Mouse (Mus musculus): Measurements from ENCODE around the gene Agpat2. TPM values are rescaled to one million over a fixed set of nuclear protein-coding genes. Genes with fewer than 3 reads are reported as not detected.

Agpat2 gene
- total RNA-seq, 1 experiment = 60.4 TPM

DNA sequence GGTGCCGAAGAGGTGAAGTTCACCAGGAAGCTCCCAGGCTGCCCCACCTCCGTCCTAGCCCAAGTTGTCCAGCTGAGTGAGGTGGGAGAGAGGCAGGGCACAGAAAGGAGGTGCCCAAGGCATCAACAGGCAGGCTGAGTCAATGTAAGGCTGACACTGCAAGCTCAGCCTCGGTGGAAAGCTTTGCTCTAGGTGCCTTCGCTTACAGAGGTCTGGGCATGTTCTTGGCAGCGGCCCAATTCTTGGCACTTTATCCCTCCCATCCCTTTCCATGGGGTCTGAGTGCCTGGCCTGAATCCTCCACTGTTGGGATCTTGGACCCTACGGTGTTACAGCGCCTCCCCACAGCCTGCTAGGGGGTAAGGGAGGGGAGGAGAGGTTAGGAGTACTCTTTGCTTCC is 21.5 kb downstream of the Agpat2 start:
- no peaks in the 10 kb centered on the region for H3K36me3 ChIP-seq (ENCODE audit: control insufficient read depth, insufficient read depth, low read length, poor library complexity, severe bottlenecking)
- no peak overlapping the region for H3K4me3 ChIP-seq (ENCODE audit: insufficient read depth in 1 of 2, low read depth in 1 of 2, low read length in 2 of 2, poor library complexity in 1 of 2, severe bottlenecking in 1 of 2)
- TF ChIP-seq ZC3H11A (IDR thresholded peaks at IDR 0.05; ENCODE audit: borderline replicate concordance, low read depth, low read length) (no peak), HCFC1 (IDR thresholded peaks at IDR 0.05; ENCODE audit: borderline replicate concordance, insufficient read depth, low read length) (no peak), CHD2 (IDR thresholded peaks at IDR 0.05; ENCODE audit: low read depth, low read length) (no peak), ZNF384 (IDR thresholded peaks at IDR 0.05; ENCODE audit: low read depth, low read length) (no peak), MAFK (IDR thresholded peaks at IDR 0.05; ENCODE audit: insufficient read depth, low read depth, low read length) (no peak)
- in situ Hi-C loops (cut with MboI; ENCODE audit: low sequenced_read_pairs in 2 of 2, unreplicated experiment in 2 of 2) = no loop called here
- H3K27ac ChIP-seq (ENCODE audit: insufficient read depth, low read depth, low read length, poor library complexity, severe bottlenecking) = no peak overlapping the region
- H3K4me1 ChIP-seq (ENCODE audit: control insufficient read depth in 2 of 2, insufficient read depth in 2 of 2, low read length in 2 of 2, poor library complexity in 1 of 2) = peaks cover 4 to 20% of the 10 kb centered on the region in 2 experiments; a peak in 3 of 4 replicates
- no peak for DNase-seq (ENCODE audit: low read depth, low spot score)
- no peak overlapping the region for H3K9ac ChIP-seq (ENCODE audit: insufficient read depth, low read depth, low read length, poor library complexity, severe bottlenecking)
- H3K9me3 ChIP-seq (ENCODE audit: control insufficient read depth, insufficient read depth, low read depth, low read length) = no peaks in the 10 kb centered on the region

DNA sequence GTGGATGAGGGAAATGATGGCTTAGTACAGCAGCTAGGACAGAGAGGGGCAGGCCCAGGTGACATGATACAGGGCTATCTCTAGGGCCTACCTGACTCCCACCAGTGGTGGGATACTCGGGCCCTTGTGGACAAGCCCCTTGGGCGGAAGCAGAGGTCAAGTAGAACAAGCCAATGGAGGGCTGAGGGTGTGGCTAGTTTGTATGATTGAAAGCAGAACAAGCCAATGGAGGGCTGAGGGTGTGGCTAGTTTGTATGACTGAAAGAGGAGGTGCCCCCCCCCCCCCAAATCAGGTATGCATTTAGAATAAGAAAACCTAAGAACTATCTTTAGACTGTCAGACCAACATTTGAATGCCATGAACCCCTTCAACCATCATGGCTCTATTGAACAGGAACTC is 22.0 kb downstream of the Agpat2 start:
- no peak for DNase-seq (ENCODE audit: low read depth, low spot score)
- peak; percentile 82 for TF ChIP-seq CHD2 (IDR thresholded peaks at IDR 0.05; ENCODE audit: low read depth, low read length)
- TF ChIP-seq MAFK (IDR thresholded peaks at IDR 0.05; ENCODE audit: insufficient read depth, low read depth, low read length) = no peak
- TF ChIP-seq ZNF384 (IDR thresholded peaks at IDR 0.05; ENCODE audit: low read depth, low read length) = no peak
- H3K4me1 ChIP-seq (ENCODE audit: control insufficient read depth in 2 of 2, insufficient read depth in 2 of 2, low read length in 2 of 2, poor library complexity in 1 of 2) = peaks cover 2 to 24% of the 10 kb centered on the region in 2 experiments; a peak in 2 of 4 replicates
- peak overlapping the region; percentile 27; the same call in 1 of the 2 replicates for H3K9ac ChIP-seq (ENCODE audit: insufficient read depth, low read depth, low read length, poor library complexity, severe bottlenecking)
- in situ Hi-C loops (cut with MboI; ENCODE audit: low sequenced_read_pairs in 2 of 2, unreplicated experiment in 2 of 2) = no loop called here
- peak overlapping the region; percentile 22 to 70 for H3K4me3 ChIP-seq (ENCODE audit: insufficient read depth in 1 of 2, low read depth in 1 of 2, low read length in 2 of 2, poor library complexity in 1 of 2, severe bottlenecking in 1 of 2)
- H3K9me3 ChIP-seq (ENCODE audit: control insufficient read depth, insufficient read depth, low read depth, low read length) = no peaks in the 10 kb centered on the region
- H3K36me3 ChIP-seq (ENCODE audit: control insufficient read depth, insufficient read depth, low read length, poor library complexity, severe bottlenecking) = no peaks in the 10 kb centered on the region
- H3K27ac ChIP-seq (ENCODE audit: insufficient read depth, low read depth, low read length, poor library complexity, severe bottlenecking) = no peak overlapping the region

DNA sequence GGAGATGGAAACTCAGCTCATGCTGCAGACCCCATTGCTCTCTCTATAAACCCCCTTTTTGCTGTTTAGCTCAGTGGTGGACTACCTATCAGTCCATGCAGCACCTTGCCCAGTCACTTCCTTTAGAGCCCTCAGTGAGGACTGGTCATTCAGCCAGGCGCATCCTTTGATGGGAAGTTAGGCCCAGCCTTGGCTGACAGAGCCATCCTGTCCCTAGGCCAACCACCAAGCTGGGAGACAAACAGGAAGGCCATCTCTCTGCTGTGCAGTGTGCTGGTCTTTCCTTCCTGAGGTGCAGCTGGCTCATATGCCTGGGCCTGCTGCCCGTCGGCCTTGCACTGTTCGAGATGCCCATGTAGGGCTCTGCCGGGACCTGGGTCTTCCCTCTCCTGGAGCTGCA is 23.5 kb downstream of the Agpat2 start:
- Histone ChIP-seq H3K4me1 (ENCODE audit: control insufficient read depth in 2 of 2, insufficient read depth in 2 of 2, low read length in 2 of 2, poor library complexity in 1 of 2) (peaks cover 2 to 30% of the 10 kb centered on the region in 2 experiments; a peak in 2 of 4 replicates), H3K27ac (ENCODE audit: insufficient read depth, low read depth, low read length, poor library complexity, severe bottlenecking) (no peak overlapping the region), H3K9me3 (ENCODE audit: control insufficient read depth, insufficient read depth, low read depth, low read length) (no peaks in the 10 kb centered on the region), H3K9ac (ENCODE audit: insufficient read depth, low read depth, low read length, poor library complexity, severe bottlenecking) (no peak overlapping the region), H3K4me3 (ENCODE audit: insufficient read depth in 1 of 2, low read depth in 1 of 2, low read length in 2 of 2, poor library complexity in 1 of 2, severe bottlenecking in 1 of 2) (no peak overlapping the region), H3K36me3 (ENCODE audit: control insufficient read depth, insufficient read depth, low read length, poor library complexity, severe bottlenecking) (no peaks in the 10 kb centered on the region)
- in situ Hi-C loops (cut with MboI; ENCODE audit: low sequenced_read_pairs in 2 of 2, unreplicated experiment in 2 of 2) = no loop called here
- TF ChIP-seq HCFC1 (IDR thresholded peaks at IDR 0.05; ENCODE audit: borderline replicate concordance, insufficient read depth, low read length) (no peak), ZNF384 (IDR thresholded peaks at IDR 0.05; ENCODE audit: low read depth, low read length) (no peak), MAFK (IDR thresholded peaks at IDR 0.05; ENCODE audit: insufficient read depth, low read depth, low read length) (no peak), ZC3H11A (IDR thresholded peaks at IDR 0.05; ENCODE audit: borderline replicate concordance, low read depth, low read length) (no peak), CHD2 (IDR thresholded peaks at IDR 0.05; ENCODE audit: low read depth, low read length) (no peak)
- DNase-seq (ENCODE audit: low read depth, low spot score) = no peak

DNA sequence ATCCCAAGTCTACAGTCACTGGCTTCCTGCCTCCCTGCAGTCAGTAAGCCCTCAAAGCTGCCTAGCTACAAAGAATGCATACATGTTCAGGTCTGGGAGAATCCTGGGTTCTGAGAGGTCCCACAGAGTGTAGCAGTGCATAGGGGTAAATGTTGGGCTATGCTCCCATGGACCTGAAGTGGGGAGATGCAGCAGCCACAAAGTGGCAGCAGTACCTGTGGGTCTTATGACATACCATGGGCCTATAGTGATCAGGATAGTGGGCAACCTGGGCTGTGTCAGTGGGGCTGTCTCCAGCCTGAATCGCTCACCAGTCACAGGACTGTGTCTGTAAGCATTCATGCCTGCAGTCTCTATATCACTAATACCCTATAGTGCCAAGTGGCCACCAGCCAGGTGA is 24.5 kb downstream of the Agpat2 start, which contains the start of gene Egfl7:
TSS of gene Egfl7 (plus strand) at position 301 of the 400 bp plus-strand sequence.
- no peak within 1 kb of the TSS for H3K4me3 ChIP-seq (ENCODE audit: insufficient read depth in 1 of 2, low read depth in 1 of 2, low read length in 2 of 2, poor library complexity in 1 of 2, severe bottlenecking in 1 of 2)
- in situ Hi-C loops (cut with MboI; ENCODE audit: low sequenced_read_pairs in 2 of 2, unreplicated experiment in 2 of 2) = no loop called here
- TF ChIP-seq CHD2 (IDR thresholded peaks at IDR 0.05; ENCODE audit: low read depth, low read length) = no peak
- TF ChIP-seq ZNF384 (IDR thresholded peaks at IDR 0.05; ENCODE audit: low read depth, low read length) = no peak
- no peak for TF ChIP-seq HCFC1 (IDR thresholded peaks at IDR 0.05; ENCODE audit: borderline replicate concordance, insufficient read depth, low read length)
- TF ChIP-seq MAFK (IDR thresholded peaks at IDR 0.05; ENCODE audit: insufficient read depth, low read depth, low read length) = no peak
- TF ChIP-seq ZC3H11A (IDR thresholded peaks at IDR 0.05; ENCODE audit: borderline replicate concordance, low read depth, low read length) = no peak
- no peak for DNase-seq (ENCODE audit: low read depth, low spot score)
- H3K27ac ChIP-seq (ENCODE audit: insufficient read depth, low read depth, low read length, poor library complexity, severe bottlenecking) = no peak within 1 kb of the TSS
- no peak within 1 kb of the TSS for H3K9ac ChIP-seq (ENCODE audit: insufficient read depth, low read depth, low read length, poor library complexity, severe bottlenecking)
- peaks cover 2 to 28% of the 10 kb centered on the region in 2 experiments; a peak in 3 of 4 replicates for H3K4me1 ChIP-seq (ENCODE audit: control insufficient read depth in 2 of 2, insufficient read depth in 2 of 2, low read length in 2 of 2, poor library complexity in 1 of 2)
- H3K9me3 ChIP-seq (ENCODE audit: control insufficient read depth, insufficient read depth, low read depth, low read length) = no peaks in the 10 kb centered on the region
- no peaks in the 10 kb centered on the region for H3K36me3 ChIP-seq (ENCODE audit: control insufficient read depth, insufficient read depth, low read length, poor library complexity, severe bottlenecking)

DNA sequence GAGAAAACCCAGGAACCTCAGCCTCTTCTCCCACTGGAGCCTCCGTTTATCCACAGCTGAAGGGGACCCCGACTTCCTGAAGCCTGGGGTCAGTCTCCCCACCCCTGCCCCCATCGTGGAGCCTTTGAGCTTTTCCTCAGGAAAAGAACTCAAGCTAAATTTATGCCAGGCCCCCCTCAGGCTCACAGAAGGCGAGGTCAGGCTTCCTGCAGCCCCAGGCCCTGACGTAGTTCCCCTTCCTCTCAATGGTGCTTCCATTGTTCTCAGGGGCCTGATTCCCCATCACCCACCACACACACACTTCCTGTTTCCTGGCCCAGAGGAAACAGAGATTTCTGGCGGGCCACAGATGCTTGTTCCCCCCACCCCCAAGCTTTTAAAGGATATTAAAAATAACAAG is 25.8 kb downstream of the Agpat2 start:
- no peak for DNase-seq (ENCODE audit: low read depth, low spot score)
- no peaks in the 10 kb centered on the region for H3K9me3 ChIP-seq (ENCODE audit: control insufficient read depth, insufficient read depth, low read depth, low read length)
- peak overlapping the region; percentile 30; the same call in 1 of the 2 replicates for H3K9ac ChIP-seq (ENCODE audit: insufficient read depth, low read depth, low read length, poor library complexity, severe bottlenecking)
- TF ChIP-seq HCFC1 (IDR thresholded peaks at IDR 0.05; ENCODE audit: borderline replicate concordance, insufficient read depth, low read length) (no peak), ZNF384 (IDR thresholded peaks at IDR 0.05; ENCODE audit: low read depth, low read length) (no peak), ZC3H11A (IDR thresholded peaks at IDR 0.05; ENCODE audit: borderline replicate concordance, low read depth, low read length) (no peak), CHD2 (IDR thresholded peaks at IDR 0.05; ENCODE audit: low read depth, low read length) (no peak), MAFK (IDR thresholded peaks at IDR 0.05; ENCODE audit: insufficient read depth, low read depth, low read length) (no peak)
- H3K4me3 ChIP-seq (ENCODE audit: insufficient read depth in 1 of 2, low read depth in 1 of 2, low read length in 2 of 2, poor library complexity in 1 of 2, severe bottlenecking in 1 of 2) = no peak overlapping the region
- in situ Hi-C loops (cut with MboI; ENCODE audit: low sequenced_read_pairs in 2 of 2, unreplicated experiment in 2 of 2) = no loop called here
- H3K27ac ChIP-seq (ENCODE audit: insufficient read depth, low read depth, low read length, poor library complexity, severe bottlenecking) = peak overlapping the region; percentile 8; the same call in 1 of the 2 replicates
- H3K4me1 ChIP-seq (ENCODE audit: control insufficient read depth in 2 of 2, insufficient read depth in 2 of 2, low read length in 2 of 2, poor library complexity in 1 of 2) = peaks cover 2 to 25% of the 10 kb centered on the region in 2 experiments; a peak in 3 of 4 replicates
- no peaks in the 10 kb centered on the region for H3K36me3 ChIP-seq (ENCODE audit: control insufficient read depth, insufficient read depth, low read length, poor library complexity, severe bottlenecking)
